Mouse (Mus musculus) megakaryocyte progenitor cell, adult 5-6 weeks (primary cell): Measurements from ENCODE around the gene Actn2. TPM values are rescaled to one million over a fixed set of nuclear protein-coding genes. Genes with fewer than 3 reads are reported as not detected.

Experiments
- ATAC-seq: replicated peaks from 2 replicates; pipeline ENCODE4 v1.8.0; 2016; ENCODE audit warnings: mild to moderate bottlenecking, moderate TSS enrichment, inconsistent platforms; ENCODE audit not compliant: poor library complexity
- total RNA-seq, 2 experiments: library from RNA; stranded (forward) in 1 of 2; stranded (reverse) in 1 of 2; fragments of 157-497, 149-512 nt in 1 of 2; fragments of 200-1000 nt in 1 of 2; gene quantifications; 2 replicates each; pipeline versions ENCODE4 v1.2.3 to v1.2.4; 2015 to 2017

The Actn2 gene
- total RNA-seq, 2 experiments from 2014 or later: 0.20 TPM; not detected in 1

GRCm38 (mm10) chr13:12257391-12258380, 82.9 kb downstream of the Actn2 start, which contains the start of gene Mtr:
Gene Mtr, minus strand, starts transcription at chr13:12258113.
- ATAC-seq: peak; percentile 90

GRCm38 (mm10) chr13:12256871-12257390, 83.6 kb downstream of the Actn2 start:
- peak; percentile 13; the same call in 1 of the 2 replicates for ATAC-seq

- peak; percentile 25 for ATAC-seq
Observed at GRCm38 (mm10) chr13:12255911-12256705, 84.5 kb downstream of the Actn2 start.

- ATAC-seq: peak; percentile 74
Observed at GRCm38 (mm10) chr13:12250496-12250895, 90.1 kb downstream of the Actn2 start.

- peak; percentile 62 for ATAC-seq
Observed at GRCm38 (mm10) chr13:12249195-12249898, 91.2 kb downstream of the Actn2 start.

- no peak for ATAC-seq
Observed at GRCm38 (mm10) chr13:12245938-12246337, 94.6 kb downstream of the Actn2 start.

GRCm38 (mm10) chr13:12243991-12244390, 96.6 kb downstream of the Actn2 start:
- no peak for ATAC-seq

GRCm38 (mm10) chr13:12232141-12232540, 108.4 kb downstream of the Actn2 start:
- ATAC-seq: no peak

GRCm38 (mm10) chr13:12228248-12228647, 112.3 kb downstream of the Actn2 start:
- no peak for ATAC-seq

- ATAC-seq: no peak
Observed at GRCm38 (mm10) chr13:12227606-12228005, 113.0 kb downstream of the Actn2 start.

Other genes with a start within 250 kb of the Actn2 start
- not detected in 2 replicates for gene Ryr2, start 233.8 kb downstream of the Actn2 start, total RNA-seq (2015)
- not detected in 2 replicates for gene Ryr2, start 233.8 kb downstream of the Actn2 start, total RNA-seq (2017)
- 23.8 and 24.4 TPM in 2 replicates for gene Mtr, start 82.6 kb downstream of the Actn2 start, total RNA-seq (2015)
- 36.5 and 42.5 TPM in 2 replicates for gene Mtr, start 82.6 kb downstream of the Actn2 start, total RNA-seq (2017)
- 58.0 and 62.3 TPM in 2 replicates for gene Heatr1, start 54.3 kb upstream of the Actn2 start, total RNA-seq (2015)
- 103 and 121 TPM in 2 replicates for gene Heatr1, start 54.3 kb upstream of the Actn2 start, total RNA-seq (2017)
- gene Lgals8, start 124.2 kb upstream of the Actn2 start, total RNA-seq (2015): 22.4 and 25.1 TPM in 2 replicates
- gene Lgals8, start 124.2 kb upstream of the Actn2 start, total RNA-seq (2017): 33.6 and 48.2 TPM in 2 replicates
- 0.15 and 0.49 TPM in 2 replicates for gene Edaradd, start 179.7 kb upstream of the Actn2 start, total RNA-seq (2015)
- gene Edaradd, start 179.7 kb upstream of the Actn2 start, total RNA-seq (2017): 0.27 and 0.42 TPM in 2 replicates
- 19.0 and 24.4 TPM in 2 replicates for gene Ero1lb, start 225.1 kb upstream of the Actn2 start, total RNA-seq (2015)
- 14.2 and 14.4 TPM in 2 replicates for gene Ero1lb, start 225.1 kb upstream of the Actn2 start, total RNA-seq (2017)